13 mouse cellular contexts compared by ENCODE assay signal in genomic region chr6:134473143-134473561, GRCm38 (mm10).
DNase-seq lines count a peak whose midpoint lies in the region; ATAC-seq lines count a peak whose summit lies in the region.
"Had no signal": no experiment of that assay in that cellular context is flagged by ENCODE, and none has a peak within 500 bp of the region (broad histone marks: within the 10 kb centered on the region; RNA-seq: fewer than 3 reads in every experiment).

No protein-coding gene starts in this region.

- peaks cover 60% of the 10 kb centered on the region for H3K36me3 ChIP-seq in kidney, embryonic 15.5 days

- H3K4me3 ChIP-seq in kidney, embryonic 15.5 days (replicated peaks), result no peak overlapping the region
- H3K4me3 ChIP-seq: forebrain, embryonic 13.5 days; neural tube, embryonic 15.5 days had no signal

- H3K27me3 ChIP-seq in kidney, embryonic 15.5 days, result no peaks in the 10 kb centered on the region
- H3K27me3 ChIP-seq: forebrain, embryonic 13.5 days; neural tube, embryonic 15.5 days had no signal

- no peak overlapping the region for H3K4me2 ChIP-seq in kidney, embryonic 15.5 days
- H3K4me2 ChIP-seq: forebrain, embryonic 13.5 days; neural tube, embryonic 15.5 days had no signal

- no peak overlapping the region for H3K9ac ChIP-seq in kidney, embryonic 15.5 days
- H3K9ac ChIP-seq: forebrain, embryonic 13.5 days; neural tube, embryonic 15.5 days had no signal

- DNase-seq in adrenal gland, adult (ENCODE audit: inconsistent age in 2 of 2, low spot score in 1 of 2), result peak; percentile 86 to 94
- DNase-seq in adrenal gland, postnatal 4 days (ENCODE audit: low spot score in 2 of 2), result no peak
- peak; percentile 44 for DNase-seq in kidney, adult 9 months
- peak; percentile 90 for DNase-seq in adrenal gland, adult 2 months
- DNase-seq in forelimb bud, embryonic 11.5 days (ENCODE audit: low read depth, low spot score), result peak; percentile 41
- DNase-seq in right cerebral cortex, postnatal 4 days, result no peak
- no peak for DNase-seq in layer of hippocampus, adult 8-10 months (ENCODE audit: low spot score in 2 of 2)
- DNase-seq: cerebellum, adult 8-10 months had no signal

- no peaks in the 10 kb centered on the region for H3K9me3 ChIP-seq in kidney, embryonic 15.5 days (replicated peaks)
- H3K9me3 ChIP-seq: forebrain, embryonic 13.5 days; G1E; neural tube, embryonic 15.5 days had no signal

- 84% methylated on average over 7 of the region's 7 CpGs for WGBS in kidney, embryonic 15.5 days

- no peak for ATAC-seq in kidney, embryonic 15.5 days (replicated peaks; ENCODE audit: low FRiP score)
- ATAC-seq: forebrain, embryonic 13.5 days; midbrain, embryonic 16.5 days had no signal

- peaks cover 7% of the 10 kb centered on the region; the same call in 1 of the 2 replicates for H3K4me1 ChIP-seq in kidney, embryonic 15.5 days
- H3K4me1 ChIP-seq: neural tube, embryonic 15.5 days had no signal

- H3K27ac ChIP-seq in kidney, embryonic 15.5 days, result no peak overlapping the region
- H3K27ac ChIP-seq: forebrain, embryonic 13.5 days; neural tube, embryonic 15.5 days had no signal

Comparison
In these comparisons a context has a peak if more than half of its experiments do, and no peak if none do; other contexts are left out.
1. DNase-seq: peak in adrenal gland, adult (2 of 2), kidney, adult 9 months (single experiment), adrenal gland, adult 2 months (single experiment) and forelimb bud, embryonic 11.5 days (single experiment); none in adrenal gland, postnatal 4 days (0 of 2), right cerebral cortex, postnatal 4 days (single experiment) and layer of hippocampus, adult 8-10 months (0 of 2).